Mouse (Mus musculus): ENCODE results near the gene Actl10. TPM values are rescaled to one million over a fixed set of nuclear protein-coding genes. Genes with fewer than 3 reads are reported as not detected.

The Actl10 gene
- total and polyA plus RNA-seq, 2 experiments from 2014 or later, result 0.52 TPM; not detected in 1

GRCm38 (mm10) chr2:154521449-154521848 is 30.1 kb upstream of the Actl10 start:
- Histone ChIP-seq H3K9me3 (ENCODE audit: low read length) (no peaks in the 10 kb centered on the region), H3K4me3 (ENCODE audit: low read length) (no peak overlapping the region), H3K27ac (no peak overlapping the region), H3K4me1 (ENCODE audit: insufficient read depth, low read length) (no peaks in the 10 kb centered on the region), H3K36me3 (ENCODE audit: insufficient read depth, low read length) (peaks cover 18% of the 10 kb centered on the region), H3K27me3 (ENCODE audit: insufficient read depth, low read length) (no peaks in the 10 kb centered on the region), H3K4me2 (ENCODE audit: low read depth, low read length) (no peak overlapping the region), H3K9ac (replicated peaks; ENCODE audit: low read length) (no peak overlapping the region)
- TF ChIP-seq CTCF (IDR thresholded peaks at IDR 0.05; ENCODE audit: low read depth), result no peak
- no peak for DNase-seq (ENCODE audit: low spot score)
- no peak for ATAC-seq

- 97% methylated on average over 5 of the region's 5 CpGs for WGBS
- peaks cover 21% of the 10 kb centered on the region for H3K36me3 ChIP-seq (ENCODE audit: insufficient read depth, low read length)
- TF ChIP-seq CTCF (IDR thresholded peaks at IDR 0.05; ENCODE audit: low read depth), result no peak
- no peaks in the 10 kb centered on the region for H3K27me3 ChIP-seq (ENCODE audit: insufficient read depth, low read length)
- no peak overlapping the region for H3K9ac ChIP-seq (replicated peaks; ENCODE audit: low read length)
- DNase-seq (ENCODE audit: low spot score) (no peak), ATAC-seq (no peak)
- H3K4me1 ChIP-seq (ENCODE audit: insufficient read depth, low read length), result no peaks in the 10 kb centered on the region
- H3K27ac ChIP-seq, result no peak overlapping the region
- H3K4me2 ChIP-seq (ENCODE audit: low read depth, low read length), result no peak overlapping the region
- no peaks in the 10 kb centered on the region for H3K9me3 ChIP-seq (ENCODE audit: low read length)
- no peak overlapping the region for H3K4me3 ChIP-seq (ENCODE audit: low read length)
Observed at GRCm38 (mm10) chr2:154522334-154522733, 29.2 kb upstream of the Actl10 start.

GRCm38 (mm10) chr2:154525285-154525684 is 26.3 kb upstream of the Actl10 start:
- ATAC-seq, result no peak
- no peak for DNase-seq (ENCODE audit: low spot score)
- WGBS, result 95% methylated on average over 2 of the region's 2 CpGs
- no peaks in the 10 kb centered on the region for H3K9me3 ChIP-seq (ENCODE audit: low read length)
- H3K4me2 ChIP-seq (ENCODE audit: low read depth, low read length), result no peak overlapping the region
- H3K27ac ChIP-seq, result no peak overlapping the region
- H3K4me1 ChIP-seq (ENCODE audit: insufficient read depth, low read length), result no peaks in the 10 kb centered on the region
- no peak overlapping the region for H3K9ac ChIP-seq (replicated peaks; ENCODE audit: low read length)
- TF ChIP-seq CTCF (IDR thresholded peaks at IDR 0.05; ENCODE audit: low read depth), result no peak
- H3K36me3 ChIP-seq (ENCODE audit: insufficient read depth, low read length), result peaks cover 24% of the 10 kb centered on the region
- H3K27me3 ChIP-seq (ENCODE audit: insufficient read depth, low read length), result no peaks in the 10 kb centered on the region
- H3K4me3 ChIP-seq (ENCODE audit: low read length), result no peak overlapping the region

- Histone ChIP-seq H3K36me3 (ENCODE audit: insufficient read depth, low read length) (peaks cover 28% of the 10 kb centered on the region), H3K27me3 (ENCODE audit: insufficient read depth, low read length) (no peaks in the 10 kb centered on the region), H3K4me3 (ENCODE audit: low read length) (no peak overlapping the region), H3K4me2 (ENCODE audit: low read depth, low read length) (no peak overlapping the region), H3K27ac (peak overlapping the region; percentile 45), H3K9ac (replicated peaks; ENCODE audit: low read length) (no peak overlapping the region), H3K4me1 (ENCODE audit: insufficient read depth, low read length) (no peaks in the 10 kb centered on the region), H3K9me3 (ENCODE audit: low read length) (no peaks in the 10 kb centered on the region)
- ATAC-seq, result no peak
- TF ChIP-seq CTCF (IDR thresholded peaks at IDR 0.05; ENCODE audit: low read depth), result no peak
- DNase-seq (ENCODE audit: low spot score), result no peak
- 56% methylated on average over 3 of the region's 3 CpGs for WGBS
Observed at GRCm38 (mm10) chr2:154526531-154526930, 25.0 kb upstream of the Actl10 start.

GRCm38 (mm10) chr2:154532888-154533287 is 18.7 kb upstream of the Actl10 start:
- Histone ChIP-seq H3K27ac (no peak overlapping the region), H3K9ac (replicated peaks; ENCODE audit: low read length) (no peak overlapping the region), H3K4me3 (ENCODE audit: low read length) (no peak overlapping the region), H3K27me3 (ENCODE audit: insufficient read depth, low read length) (no peaks in the 10 kb centered on the region), H3K4me2 (ENCODE audit: low read depth, low read length) (no peak overlapping the region), H3K9me3 (ENCODE audit: low read length) (no peaks in the 10 kb centered on the region), H3K36me3 (ENCODE audit: insufficient read depth, low read length) (peaks cover 37% of the 10 kb centered on the region), H3K4me1 (ENCODE audit: insufficient read depth, low read length) (no peaks in the 10 kb centered on the region; the same call in 1 of the 2 replicates)
- TF ChIP-seq CTCF (IDR thresholded peaks at IDR 0.05; ENCODE audit: low read depth), result no peak
- no peak for DNase-seq (ENCODE audit: low spot score)
- WGBS, result 37% methylated on average over 3 of the region's 3 CpGs
- ATAC-seq, result no peak

GRCm38 (mm10) chr2:154534704-154535270 is 16.8 kb upstream of the Actl10 start:
- no peak for ATAC-seq

GRCm38 (mm10) chr2:154538310-154538709 is 13.3 kb upstream of the Actl10 start:
- Histone ChIP-seq H3K9me3 (ENCODE audit: low read length) (no peaks in the 10 kb centered on the region), H3K27ac (peak overlapping the region; percentile 67), H3K4me1 (ENCODE audit: insufficient read depth, low read length) (no peaks in the 10 kb centered on the region; the same call in 1 of the 2 replicates), H3K4me3 (ENCODE audit: low read length) (no peak overlapping the region), H3K4me2 (ENCODE audit: low read depth, low read length) (no peak overlapping the region), H3K27me3 (ENCODE audit: insufficient read depth, low read length) (no peaks in the 10 kb centered on the region), H3K9ac (replicated peaks; ENCODE audit: low read length) (no peak overlapping the region), H3K36me3 (ENCODE audit: insufficient read depth, low read length) (peaks cover 18% of the 10 kb centered on the region; the same call in 1 of the 2 replicates)
- WGBS, result 25% methylated on average over 2 of the region's 2 CpGs
- ATAC-seq, result no peak
- TF ChIP-seq CTCF (IDR thresholded peaks at IDR 0.05; ENCODE audit: low read depth), result no peak
- DNase-seq (ENCODE audit: low spot score), result no peak

More at GRCm38 (mm10) chr2:154534704-154535270, 16.8 kb upstream of the Actl10 start:
- no peaks in the 10 kb centered on the region; the same call in 1 of the 2 replicates for H3K4me1 ChIP-seq (ENCODE audit: insufficient read depth, low read length)
- H3K4me3 ChIP-seq (ENCODE audit: low read length), result no peak overlapping the region
- no peak overlapping the region for H3K27ac ChIP-seq
- H3K4me2 ChIP-seq (ENCODE audit: low read depth, low read length), result no peak overlapping the region
- WGBS, result 84% methylated on average over 12 of the region's 12 CpGs
- peaks cover 28% of the 10 kb centered on the region for H3K36me3 ChIP-seq (ENCODE audit: insufficient read depth, low read length)
- no peaks in the 10 kb centered on the region for H3K9me3 ChIP-seq (ENCODE audit: low read length)
- no peak for DNase-seq (ENCODE audit: low spot score)
- no peak for TF ChIP-seq CTCF (IDR thresholded peaks at IDR 0.05; ENCODE audit: low read depth)
- no peak overlapping the region for H3K9ac ChIP-seq (replicated peaks; ENCODE audit: low read length)
- no peaks in the 10 kb centered on the region for H3K27me3 ChIP-seq (ENCODE audit: insufficient read depth, low read length)

All from hindbrain, postnatal 0 days (tissue).